Mouse (Mus musculus) kidney, adult 18-20 months (tissue): ENCODE results near the gene Nfib.

ENCODE experiments used
- DNase-seq: peaks from one replicate; pipeline ENCODE4 v3.0.0; 2021

The Nfib gene

DNA sequence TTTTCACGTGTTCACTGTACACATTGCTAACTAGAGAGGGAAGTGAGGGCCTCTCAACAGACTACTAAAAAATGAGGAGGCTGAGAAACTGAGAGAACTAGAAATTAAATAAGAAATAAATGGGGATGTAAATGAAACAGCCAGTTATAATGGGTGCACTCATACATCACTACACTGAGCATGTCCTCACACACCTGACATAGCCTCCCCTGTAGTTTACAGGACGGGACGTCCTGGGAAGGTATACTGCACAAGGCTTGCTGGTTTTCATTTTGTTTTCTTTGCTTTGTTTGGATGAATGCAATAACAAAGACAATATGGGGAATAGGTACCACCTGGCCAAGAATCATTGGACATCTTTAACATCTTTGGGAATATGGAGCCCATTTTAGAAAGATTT lies 211.1 kb downstream of the Nfib start:
- no peak for DNase-seq

DNA sequence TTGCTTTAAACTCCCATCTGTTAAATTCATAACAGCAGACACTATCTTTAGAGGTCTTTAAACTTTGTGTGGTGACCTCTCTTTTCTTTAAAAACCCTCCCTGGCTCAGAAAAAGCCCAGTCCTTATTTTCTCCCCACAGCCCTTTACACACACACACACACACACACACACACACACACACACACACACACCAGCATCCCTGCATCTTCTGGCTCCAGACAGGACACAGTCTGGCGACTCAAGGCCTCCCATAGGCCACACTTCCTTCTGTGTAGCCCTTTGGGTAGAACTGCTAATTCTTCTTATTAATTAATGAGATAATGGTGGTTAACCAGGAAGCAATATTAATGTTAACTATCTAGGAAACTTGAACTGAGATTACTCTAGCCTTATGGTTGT lies 211.7 kb downstream of the Nfib start:
- DNase-seq, result no peak

DNA sequence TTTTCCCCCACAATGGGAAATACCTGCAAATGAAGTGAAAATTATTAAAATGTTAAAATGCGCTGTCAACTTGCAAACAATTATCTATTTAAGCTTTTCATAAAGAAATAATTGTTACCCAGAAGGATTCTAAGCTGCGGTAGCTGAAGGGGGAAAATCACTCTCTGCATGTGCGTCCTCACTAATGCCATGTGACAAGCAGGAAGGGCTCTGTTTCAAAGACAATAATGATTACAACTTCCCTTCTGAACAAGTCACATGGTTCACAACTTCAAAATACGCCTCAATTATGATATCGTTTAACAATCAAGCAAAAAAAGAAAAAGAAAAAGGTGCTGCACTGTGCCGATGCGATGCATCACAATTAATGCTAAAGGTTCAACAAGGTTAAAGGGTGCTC lies 212.2 kb downstream of the Nfib start:
- no peak for DNase-seq

DNA sequence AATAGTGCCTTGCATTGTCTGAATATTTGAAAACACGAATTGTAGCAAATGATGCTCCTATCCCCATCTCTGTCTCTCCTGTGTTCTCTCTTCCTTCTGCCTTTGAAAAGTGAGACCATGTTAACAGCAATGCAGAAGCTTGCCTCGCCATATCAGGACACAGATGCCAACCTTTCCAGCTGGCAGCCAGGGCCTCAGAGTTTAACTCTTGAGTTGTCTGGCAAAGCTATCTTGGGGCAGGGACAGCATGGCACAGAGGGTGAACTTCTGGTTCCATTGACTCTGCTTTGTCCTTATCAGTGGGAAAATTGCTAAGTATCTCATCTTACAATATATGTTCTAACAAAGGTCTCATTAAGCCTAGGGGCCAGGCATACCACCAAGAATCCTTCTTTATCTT lies 212.8 kb downstream of the Nfib start:
- DNase-seq, result no peak

DNA sequence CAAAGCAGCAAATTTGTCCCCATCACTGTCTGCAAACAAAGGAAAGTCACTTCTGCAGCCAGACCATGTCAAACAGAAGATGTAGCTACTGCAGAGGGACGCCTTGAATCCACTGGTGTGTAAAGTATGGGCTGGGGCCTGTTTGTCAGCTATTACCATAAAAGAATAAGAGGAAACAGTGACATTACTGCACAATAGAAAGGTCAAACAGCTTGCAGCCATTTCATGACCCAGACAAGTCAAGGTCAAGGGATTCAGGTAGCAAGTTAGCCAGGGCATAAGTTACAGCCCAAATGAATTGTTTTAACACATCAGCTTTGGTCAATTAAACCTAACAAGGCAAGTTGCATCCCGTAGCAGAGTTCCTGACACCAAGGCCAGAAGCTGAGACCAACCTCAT lies 215.6 kb downstream of the Nfib start:
- DNase-seq, result no peak

DNA sequence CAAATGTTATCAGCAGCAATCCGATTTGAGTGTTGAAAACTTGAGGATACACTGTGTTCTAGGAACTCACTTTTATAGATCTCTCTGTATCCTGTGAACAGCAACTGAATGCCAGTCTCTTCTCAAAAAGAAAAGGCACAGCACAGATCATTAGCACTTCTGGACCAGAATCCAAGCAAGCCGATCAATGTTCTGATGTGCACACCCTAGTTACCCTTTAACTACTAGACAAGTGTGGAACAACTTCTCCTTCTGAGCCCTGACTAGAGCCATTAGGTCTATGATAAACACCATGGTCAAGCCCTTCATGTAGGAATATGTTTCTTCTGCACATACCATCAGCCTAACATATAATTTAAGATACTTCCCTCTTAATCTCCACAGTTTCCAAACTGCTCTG lies 219.6 kb downstream of the Nfib start:
- DNase-seq, result no peak

DNA sequence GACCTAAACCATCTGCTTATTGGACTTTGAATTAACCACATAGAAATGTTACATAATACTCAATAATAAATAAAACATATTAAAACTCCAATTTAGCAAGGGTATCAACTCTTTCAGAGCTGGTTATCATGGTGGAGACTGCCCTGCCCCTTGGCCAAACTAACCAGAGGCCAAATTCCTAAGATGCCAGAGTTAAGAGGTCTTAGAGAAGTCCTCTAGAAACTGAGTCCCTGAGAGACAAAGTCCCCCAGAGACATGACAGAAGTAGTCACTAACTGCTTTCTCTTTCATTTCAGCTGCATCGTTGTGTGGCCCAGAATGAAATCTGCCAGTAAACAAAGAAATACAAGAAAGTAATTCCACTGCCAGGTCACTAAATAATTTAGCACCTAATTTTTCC lies 221.7 kb downstream of the Nfib start:
- no peak for DNase-seq

DNA sequence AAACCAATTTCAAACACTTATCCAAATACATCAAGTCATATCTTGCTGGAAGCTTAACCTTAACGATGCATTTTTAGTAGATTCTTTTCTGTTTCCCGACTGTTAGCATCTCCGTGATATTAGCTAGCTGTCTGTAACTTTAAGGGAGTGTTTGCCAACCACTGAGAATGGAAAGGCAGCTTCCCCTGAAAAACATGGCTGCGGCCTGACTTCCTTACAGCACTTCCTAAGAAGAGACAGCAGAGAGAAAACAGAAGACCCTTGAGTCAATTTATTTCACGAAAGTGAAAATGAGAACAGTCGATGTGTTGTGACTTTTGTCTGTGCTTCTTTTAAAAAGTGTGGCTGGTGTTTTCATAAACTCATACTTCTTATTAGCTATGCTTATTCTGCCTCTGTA lies 222.3 kb downstream of the Nfib start:
- no peak for DNase-seq

DNA sequence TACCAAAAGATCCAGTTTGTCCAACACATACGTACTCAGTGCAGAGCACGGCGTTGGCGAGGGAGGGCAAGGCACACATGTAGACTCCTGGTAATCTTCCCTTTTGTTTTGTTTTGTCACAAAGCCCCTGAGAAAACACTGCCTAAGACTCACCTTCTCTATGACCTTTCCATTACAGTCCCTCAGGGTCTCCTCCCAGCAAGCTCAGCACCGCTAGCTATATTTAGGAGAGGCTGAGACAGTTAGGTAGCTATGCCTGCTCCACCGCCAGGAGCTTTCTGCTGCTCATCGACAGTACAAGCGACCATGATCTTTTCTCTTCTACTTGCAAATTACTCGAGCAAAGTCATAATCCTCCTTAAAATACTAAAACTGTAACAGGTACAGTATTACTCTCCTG lies 224.9 kb downstream of the Nfib start:
- no peak for DNase-seq

DNA sequence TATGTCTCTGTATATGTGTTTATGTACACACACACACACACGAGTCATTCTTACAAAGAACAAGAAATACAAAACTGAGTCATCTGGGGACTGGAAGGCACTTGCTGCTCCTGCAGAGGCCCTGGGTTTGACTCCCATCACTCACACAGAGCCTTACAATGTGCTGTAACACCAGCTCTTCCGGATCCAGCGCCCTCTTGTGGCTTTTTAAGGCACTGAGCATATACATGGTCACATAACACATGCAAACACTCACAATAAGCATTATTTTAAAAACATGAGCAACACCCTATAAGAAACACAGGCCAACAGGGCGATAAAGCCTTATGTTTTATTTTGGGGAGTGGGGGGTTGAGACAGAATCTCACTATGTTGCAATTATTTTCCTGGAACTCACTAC lies 226.2 kb downstream of the Nfib start:
- DNase-seq, result no peak

DNA sequence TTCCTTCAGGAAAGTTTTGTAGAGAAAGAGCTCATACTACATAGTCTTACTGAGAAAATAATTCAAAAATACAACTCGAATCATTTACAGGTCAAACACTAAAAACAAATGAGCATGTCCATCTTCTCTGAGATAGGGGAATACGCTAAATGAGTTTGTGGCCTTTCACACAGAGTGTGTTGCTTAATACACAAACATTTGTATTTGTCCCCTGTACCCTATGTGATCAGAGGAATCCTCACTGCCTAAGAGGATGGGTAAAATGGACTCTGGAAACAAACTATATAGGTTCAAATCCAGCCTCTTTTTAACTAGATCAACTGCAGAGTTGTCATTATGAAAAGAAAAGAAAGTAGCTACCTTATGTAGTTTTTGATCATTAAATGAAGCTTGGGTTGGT lies 227.8 kb downstream of the Nfib start:
- DNase-seq, result no peak

DNA sequence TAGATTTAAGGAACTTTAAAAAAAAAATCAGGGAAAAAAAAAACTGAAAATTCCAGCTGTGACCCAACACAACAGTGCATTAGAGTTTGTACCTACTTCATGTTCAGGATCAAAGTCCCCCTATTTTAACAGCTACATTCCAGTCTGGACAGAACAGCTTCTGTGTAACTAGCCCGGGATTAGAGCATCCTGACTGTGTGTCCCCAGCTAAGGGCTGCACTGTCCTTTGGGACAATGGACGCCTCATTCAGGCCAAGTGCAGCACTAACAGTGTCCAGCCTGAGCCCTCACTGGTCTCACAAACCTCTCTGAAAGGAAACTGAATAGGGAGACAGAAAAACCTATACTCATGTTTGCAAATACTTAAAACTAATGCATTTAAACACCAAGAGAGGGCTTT lies 229.1 kb downstream of the Nfib start:
- no peak for DNase-seq

DNA sequence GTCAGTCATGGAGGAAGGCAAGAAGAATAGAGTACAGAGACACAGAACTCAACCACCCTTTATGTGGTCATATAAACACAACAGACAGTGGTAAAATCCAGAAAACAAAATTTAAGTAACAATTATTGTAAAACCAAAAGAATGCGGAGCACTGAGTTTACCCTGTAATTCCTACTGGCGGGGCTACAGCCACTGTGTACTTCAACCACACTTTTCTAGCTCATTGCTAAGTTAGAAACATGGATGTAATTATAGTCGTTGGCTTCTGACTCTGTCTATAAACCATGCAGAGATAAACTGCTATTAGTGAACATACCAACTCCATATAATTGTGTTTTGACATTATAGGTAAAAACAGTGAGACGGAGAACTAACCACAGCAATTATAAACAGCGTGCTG lies 231.2 kb downstream of the Nfib start:
- DNase-seq, result no peak

DNA sequence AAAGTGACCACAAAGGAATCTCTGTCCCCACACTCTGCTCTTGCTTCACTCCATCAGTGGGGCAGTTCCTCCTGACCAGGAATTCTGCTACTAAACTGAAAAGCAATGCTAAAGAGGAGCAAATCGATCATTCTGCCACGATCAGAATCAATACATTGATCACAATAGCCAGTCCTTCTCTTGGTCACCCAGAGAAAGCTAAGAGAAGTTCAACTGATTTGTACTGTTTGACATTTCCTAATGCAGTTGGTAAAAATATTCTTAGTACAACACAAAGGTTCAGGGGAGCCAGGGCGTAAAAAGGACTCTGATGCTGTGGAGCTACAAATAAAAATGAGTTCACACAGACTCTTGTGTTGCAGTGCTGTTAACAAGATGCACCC lies 234.6 kb downstream of the Nfib start:
- no peak for DNase-seq

DNA sequence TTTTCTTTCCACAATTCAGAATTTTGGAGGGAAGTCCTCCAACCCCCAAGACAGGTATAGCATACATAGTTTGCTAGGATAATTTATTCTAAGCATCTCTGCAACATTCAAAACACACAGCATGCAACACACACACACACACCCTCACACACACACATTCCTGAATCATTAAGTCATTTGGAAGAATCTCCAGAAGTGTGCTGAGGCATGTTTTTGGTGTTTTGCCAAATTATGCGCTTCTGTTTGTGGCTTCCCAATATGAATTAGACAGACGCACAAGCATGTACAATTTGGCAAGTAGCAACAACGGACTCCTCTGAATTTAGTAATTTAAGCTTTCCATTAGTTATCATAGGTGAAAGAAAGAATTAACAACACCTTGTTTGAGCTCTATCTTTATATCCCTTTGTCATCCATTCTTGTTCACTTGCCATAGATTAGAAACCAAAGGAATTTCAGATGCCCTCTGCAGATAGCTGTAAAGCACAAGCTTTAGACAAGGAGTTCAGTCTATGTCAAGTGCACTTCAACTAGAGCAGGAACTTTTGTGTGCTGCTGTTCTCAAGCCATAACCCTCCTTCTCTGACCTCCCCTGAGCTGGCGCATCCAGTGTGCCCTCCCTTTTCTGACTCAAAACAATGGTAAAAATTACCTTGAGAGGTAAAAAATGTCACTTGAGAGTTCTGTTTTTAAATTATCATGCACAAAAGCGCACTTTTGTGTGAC lies 235.2 kb downstream of the Nfib start:
- DNase-seq, result no peak

DNA sequence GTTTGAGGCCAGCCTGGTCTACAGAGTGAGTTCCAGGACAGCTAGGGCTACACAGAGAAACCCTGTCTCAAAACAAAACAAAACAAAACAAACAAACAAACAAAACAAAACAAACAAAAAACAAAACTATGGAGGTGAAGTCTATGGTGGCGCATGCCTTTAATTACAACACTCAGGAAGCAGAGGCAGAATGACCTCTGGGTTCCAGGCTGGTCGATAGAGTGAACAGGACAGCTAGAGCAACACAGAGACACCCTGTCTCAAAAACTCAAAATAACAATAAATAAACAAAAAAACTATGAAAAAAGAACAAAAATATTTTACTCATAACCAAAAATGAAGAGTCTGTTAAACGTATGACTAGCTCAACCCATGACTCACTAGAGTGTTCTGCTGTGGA lies 236.6 kb downstream of the Nfib start:
- no peak for DNase-seq

DNA sequence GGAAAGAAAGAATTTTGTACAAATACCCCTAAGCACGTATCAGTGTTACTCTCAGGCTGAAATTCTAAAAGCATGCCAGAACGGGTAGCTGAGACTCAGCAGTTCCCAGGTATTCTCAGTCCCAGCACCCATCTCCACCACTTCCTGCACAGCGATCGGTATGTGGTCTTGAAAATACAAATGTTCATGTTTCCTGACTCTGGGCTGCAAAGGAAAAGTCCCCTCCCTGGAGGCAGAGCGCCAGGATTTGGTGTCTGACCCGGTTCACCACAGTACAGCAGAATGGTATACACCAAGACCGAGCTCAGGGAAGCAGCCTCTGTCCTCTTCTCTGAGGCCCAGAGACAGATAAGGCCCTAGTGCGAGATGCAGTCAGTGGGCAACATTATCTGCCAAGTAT lies 238.8 kb downstream of the Nfib start:
- DNase-seq, result peak; percentile 70

DNA sequence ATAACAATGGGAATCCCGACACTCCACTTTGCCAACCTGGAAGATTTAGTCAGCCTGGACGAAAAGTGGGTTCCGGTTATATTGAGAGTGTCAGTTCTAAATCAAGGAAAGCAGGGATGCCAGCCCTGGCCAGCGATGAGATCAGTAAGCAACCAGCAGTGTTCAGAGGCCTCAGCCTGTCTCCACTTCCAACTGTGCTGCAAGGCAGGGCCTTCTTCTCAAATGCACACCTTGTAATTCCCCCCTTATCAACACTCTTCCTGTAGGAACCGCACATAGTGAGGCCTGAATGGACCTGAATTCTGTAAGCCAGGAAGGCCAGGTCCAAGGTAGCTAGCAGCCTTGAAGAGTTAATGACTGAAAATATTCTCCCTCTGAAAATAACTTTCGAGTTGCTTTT lies 239.4 kb downstream of the Nfib start:
- peak; percentile 49 for DNase-seq

DNA sequence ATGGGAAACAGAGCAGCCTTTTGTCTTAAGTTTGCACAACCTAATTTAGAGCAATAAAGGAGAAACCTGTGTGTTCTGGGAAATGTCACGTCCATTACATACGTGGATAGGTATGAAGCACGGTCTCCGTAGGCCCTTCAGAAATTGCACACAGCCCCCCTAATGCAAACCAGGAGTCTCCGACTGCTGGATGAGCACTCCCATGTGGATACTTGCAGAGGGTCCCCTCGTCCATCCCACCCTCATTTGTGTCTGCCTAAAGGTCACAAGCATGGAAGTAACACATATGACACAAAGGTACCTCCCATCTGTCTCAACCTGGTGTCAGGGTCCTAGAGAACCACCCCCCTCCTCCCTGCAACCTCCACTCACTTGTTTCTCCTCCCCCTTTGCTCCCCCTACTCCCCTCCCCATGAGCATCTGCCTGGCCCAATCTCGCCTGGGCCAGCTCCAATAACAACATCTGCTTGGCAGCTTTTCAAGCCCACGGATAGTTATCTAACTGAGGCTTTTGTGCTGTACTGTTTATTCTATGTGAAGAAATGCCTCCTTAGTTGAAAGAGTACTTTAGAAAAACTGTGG lies 241.4 kb downstream of the Nfib start:
- peak; percentile 58 for DNase-seq

DNA sequence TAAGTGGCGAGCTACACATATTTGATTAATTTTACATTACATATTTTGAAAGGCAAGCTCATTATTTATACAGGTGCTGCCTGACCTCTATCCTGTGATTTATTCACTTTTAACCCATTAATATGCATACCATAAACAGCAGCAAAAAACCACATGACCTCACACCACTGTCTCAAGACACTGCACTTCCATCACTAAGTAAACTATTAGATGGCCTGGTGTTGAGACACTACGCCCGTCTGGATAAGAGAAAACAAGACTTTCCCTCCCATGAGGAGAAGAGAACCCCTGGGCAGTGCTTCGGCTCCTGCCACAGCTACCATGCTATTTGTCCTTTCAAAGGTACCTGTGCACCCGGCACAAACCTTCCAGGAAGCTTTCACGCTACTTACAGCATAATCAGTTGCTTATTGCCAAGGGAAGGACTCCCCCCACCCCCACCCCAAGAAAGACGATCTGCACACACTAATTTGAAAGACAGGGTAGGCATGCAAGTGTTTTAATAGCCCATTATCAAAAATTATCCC lies 242.3 kb downstream of the Nfib start:
- DNase-seq, result no peak

DNA sequence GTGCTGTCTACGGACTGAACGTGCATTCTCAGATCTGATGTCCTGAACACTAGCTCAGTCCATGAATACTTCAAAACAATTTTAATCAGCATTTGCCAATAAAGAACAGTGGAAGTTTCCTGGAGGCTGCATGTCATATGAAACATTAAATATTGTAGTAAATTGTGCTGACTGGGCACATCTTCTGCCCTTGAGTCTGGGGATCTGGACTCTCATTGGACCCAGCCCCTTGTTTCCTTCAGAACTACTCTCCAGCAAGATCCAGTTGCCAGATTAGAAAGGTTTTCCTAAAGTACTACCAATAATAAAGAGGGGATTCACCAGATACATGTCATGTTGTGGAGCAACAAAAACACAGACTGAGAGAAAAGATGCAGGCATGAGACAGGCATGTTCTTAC lies 243.9 kb downstream of the Nfib start:
- no peak for DNase-seq

DNA sequence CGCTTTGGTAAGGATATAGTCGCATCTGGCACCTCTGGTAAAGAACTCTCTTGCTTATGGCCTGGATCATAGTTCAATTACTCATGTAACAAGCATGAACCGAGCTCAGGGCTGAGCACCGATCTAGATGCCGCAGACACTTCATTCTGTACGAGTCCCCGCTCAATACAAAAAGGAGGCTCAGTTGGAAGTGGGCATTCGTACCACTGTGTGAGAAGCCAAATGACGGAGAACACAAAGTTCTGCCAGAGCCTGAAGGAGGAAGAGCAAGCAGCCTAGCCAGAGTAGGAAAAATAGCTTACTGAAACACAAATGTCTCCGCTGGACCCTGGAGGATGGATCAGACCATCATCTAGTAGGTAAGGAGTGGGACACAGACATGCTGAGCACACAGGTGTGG lies 246.7 kb downstream of the Nfib start:
- no peak for DNase-seq

DNA sequence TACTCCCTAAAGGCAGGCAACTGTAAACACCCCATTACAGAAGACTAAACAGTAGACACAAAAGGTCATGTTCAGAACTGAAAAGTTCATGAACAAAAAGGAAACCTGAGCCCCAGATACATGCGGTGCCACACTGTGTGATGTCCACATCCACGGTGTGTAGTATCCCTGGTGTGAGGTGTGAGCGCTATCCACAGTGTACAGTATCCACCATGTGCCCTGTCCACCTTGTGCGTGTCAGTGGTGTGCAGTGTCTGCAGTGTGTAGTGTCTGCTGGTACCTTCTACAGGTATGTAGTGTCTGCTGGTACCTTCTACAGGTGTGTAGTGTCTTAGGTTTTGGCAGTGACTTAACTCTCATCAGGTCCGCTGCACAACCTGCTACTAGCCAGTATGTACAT lies 248.6 kb downstream of the Nfib start:
- no peak for DNase-seq

DNA sequence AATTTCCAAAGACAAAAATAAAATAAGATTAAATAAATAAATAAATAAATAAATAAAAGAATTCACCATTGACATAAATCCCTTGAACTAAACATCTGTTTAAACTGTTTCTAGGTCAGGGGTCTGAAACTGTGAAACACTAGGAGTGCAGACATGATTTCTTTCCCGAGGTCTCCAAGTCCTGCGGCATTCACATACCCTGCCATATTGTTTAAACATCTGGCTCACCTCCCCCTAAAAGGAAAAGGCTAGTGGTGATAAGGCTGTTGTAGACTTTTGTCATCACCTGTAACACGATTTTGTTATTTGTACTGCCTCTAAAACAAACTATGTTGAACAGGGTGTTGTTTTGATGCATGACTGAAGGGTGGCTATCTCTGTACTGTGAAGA lies 249.2 kb downstream of the Nfib start:
- no peak for DNase-seq
